Mouse (Mus musculus): Measurements from ENCODE around the gene Micall2.

DNA sequence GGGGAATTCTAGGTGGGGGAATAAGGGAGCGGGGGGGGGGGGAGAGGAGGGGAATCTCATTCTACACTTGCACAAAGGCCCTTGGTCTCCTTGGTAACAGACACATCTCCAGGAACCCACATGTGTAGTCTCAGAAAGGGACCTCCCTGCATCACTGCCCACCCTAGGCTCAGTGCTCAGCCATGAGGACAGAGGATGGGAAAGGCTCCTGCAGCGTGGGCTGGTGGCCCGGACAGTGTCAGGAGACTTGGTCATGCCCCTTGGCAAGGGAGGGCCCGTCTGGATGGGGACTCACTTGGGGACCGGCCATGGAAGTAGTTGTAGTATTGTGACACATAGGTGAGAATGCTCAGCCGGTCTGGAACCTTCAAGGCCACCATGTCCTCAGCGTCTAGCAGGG lies 17.2 kb downstream of the Micall2 start:
- TF ChIP-seq CTCF (IDR thresholded peaks at IDR 0.05; ENCODE audit: low read depth) = no peak
- TF ChIP-seq EP300 (optimal IDR thresholded peaks at IDR 0.05) = no peak

Measured in stomach, postnatal 0 days (tissue).